In the genomic region with DNA sequence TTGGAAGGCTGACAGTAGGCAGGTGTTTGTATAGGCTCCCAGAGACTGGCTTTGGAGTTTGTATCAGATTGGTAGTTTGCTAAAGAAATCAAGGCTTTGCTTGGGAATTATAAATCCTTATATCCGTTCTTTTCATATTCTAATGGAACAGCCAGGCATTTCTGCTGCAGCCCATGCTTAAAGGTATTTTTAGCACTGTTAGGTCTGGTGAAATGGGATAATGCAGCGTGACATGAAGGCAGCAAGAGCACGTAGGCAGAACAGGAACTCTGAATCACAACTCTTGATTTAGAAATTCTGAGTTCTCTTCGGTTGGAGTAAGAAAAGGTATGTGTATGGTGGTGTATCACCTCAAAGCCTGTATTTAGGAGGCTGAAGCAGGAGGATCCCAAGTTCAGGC, we compare ENCODE assay signal across 19 mouse cellular contexts. TPM values are rescaled to one million over a fixed set of nuclear protein-coding genes. Genes with fewer than 3 reads are reported as not detected.
A peak's percentile ranks its signal among the peaks of the same experiment; 100 is the strongest.
DNase-seq lines count a peak whose midpoint lies in the region; ATAC-seq and TF ChIP-seq lines count a peak whose summit lies in the region.
"Had no signal": no experiment of that assay in that cellular context is flagged by ENCODE, and none has a peak within 500 bp of the region (broad histone marks: within the 10 kb centered on the region; RNA-seq: fewer than 3 reads in every experiment).

No protein-coding gene starts in this region.

- no peak for ATAC-seq in heart, embryonic 14.5 days (ENCODE audit: insufficient number of reproducible peaks, insufficient read depth, low FRiP score, low read depth)
- no peak for ATAC-seq in lung, embryonic 14.5 days (ENCODE audit: insufficient read depth)
- ATAC-seq: forebrain, embryonic 14.5 days; intestine, embryonic 16.5 days had no signal

- intact Hi-C loops in gastrocnemius, postnatal 36 days (cut with DNase I) = no loop called here
- intact Hi-C loops in heart, postnatal 10 days (cut with DNase I) = no loop called here

- no peak for TF ChIP-seq CTCF in lung, embryonic 14.5 days (IDR thresholded peaks at IDR 0.05; ENCODE audit: low read depth)
- TF ChIP-seq CTCF in lung, adult 2 months (IDR thresholded peaks at IDR 0.05; ENCODE audit: insufficient read depth, low read length) = no peak

- no peak overlapping the region for H3K4me3 ChIP-seq in heart, embryonic 14.5 days (ENCODE audit: control insufficient read depth in 1 of 2, insufficient read depth in 1 of 2, low read depth in 1 of 2, low read length in 2 of 2)
- no peak overlapping the region for H3K4me3 ChIP-seq in lung, embryonic 14.5 days (ENCODE audit: low read depth, low read length)
- H3K4me3 ChIP-seq in macrophage (ENCODE audit: inconsistent target) = no peak overlapping the region
- no peak overlapping the region for H3K4me3 ChIP-seq in lung, adult 2 months (replicated peaks; ENCODE audit: extremely low read depth, low read depth, low read length)
- H3K4me3 ChIP-seq: erythroblast, embryonic 14.5 days; hindbrain, embryonic 13.5 days; kidney, embryonic 15.5 days; midbrain, embryonic 12.5 days; stomach, embryonic 15.5 days had no signal

- whole genome bisulfite sequencing in heart, embryonic 14.5 days = 23% methylated on average over 4 of the region's 4 CpGs
- 85% methylated on average over 4 of the region's 4 CpGs for WGBS in lung, embryonic 14.5 days
- WGBS in macrophage (ENCODE audit: missing documents) = 35% methylated on average over 4 of the region's 4 CpGs
- 77% methylated on average over 4 of the region's 4 CpGs for WGBS in lung, adult 2 months

- peak; percentile 44 for DNase-seq in gastrocnemius, adult 18-20 months (ENCODE audit: low spot score)
- no peak for DNase-seq in gastrocnemius, postnatal 36 days
- no peak for DNase-seq in heart, postnatal 10 days
- no peak for DNase-seq in lung, embryonic 14.5 days
- no peak for DNase-seq in lung, adult 18-20 months
- DNase-seq in lung, adult 2 months = no peak
- DNase-seq: adrenal gland, adult 8-10 months; gastrocnemius, postnatal 10 days; retina, postnatal 1 day; thymus, postnatal 14 days had no signal

- H3K79me2 ChIP-seq in macrophage (ENCODE audit: inconsistent target) = peaks cover 92% of the 10 kb centered on the region

- no peaks in the 10 kb centered on the region for H3K27me3 ChIP-seq in heart, embryonic 14.5 days (ENCODE audit: control insufficient read depth, insufficient read depth, low read length)
- H3K27me3 ChIP-seq in lung, embryonic 14.5 days (ENCODE audit: insufficient read depth, low read length) = no peaks in the 10 kb centered on the region
- H3K27me3 ChIP-seq: hindbrain, embryonic 13.5 days; kidney, embryonic 15.5 days; midbrain, embryonic 12.5 days; stomach, embryonic 15.5 days had no signal

- H3K9ac ChIP-seq in heart, embryonic 14.5 days (ENCODE audit: low read length) = peak overlapping the region; percentile 56
- H3K9ac ChIP-seq in lung, embryonic 14.5 days = no peak overlapping the region
- H3K9ac ChIP-seq: hindbrain, embryonic 13.5 days; kidney, embryonic 15.5 days; midbrain, embryonic 12.5 days; stomach, embryonic 15.5 days had no signal

- TF ChIP-seq POLR2A in lung, adult 2 months (IDR thresholded peaks at IDR 0.05; ENCODE audit: borderline replicate concordance, extremely low read depth, low read depth, low read length) = no peak

- peak overlapping the region; percentile 51 for H3K4me2 ChIP-seq in heart, embryonic 14.5 days (ENCODE audit: low read length)
- H3K4me2 ChIP-seq in lung, embryonic 14.5 days = no peak overlapping the region
- H3K4me2 ChIP-seq: hindbrain, embryonic 13.5 days; kidney, embryonic 15.5 days; midbrain, embryonic 12.5 days; stomach, embryonic 15.5 days had no signal

- H3K9me3 ChIP-seq in heart, embryonic 14.5 days (ENCODE audit: control insufficient read depth, low read length) = no peaks in the 10 kb centered on the region
- no peaks in the 10 kb centered on the region for H3K9me3 ChIP-seq in lung, embryonic 14.5 days (ENCODE audit: low read depth, low read length)
- H3K9me3 ChIP-seq: hindbrain, embryonic 13.5 days; kidney, embryonic 15.5 days; midbrain, embryonic 12.5 days; stomach, embryonic 15.5 days had no signal

- no peaks in the 10 kb centered on the region for H3K36me3 ChIP-seq in heart, embryonic 14.5 days (ENCODE audit: control insufficient read depth, insufficient read depth, low read length)
- no peaks in the 10 kb centered on the region for H3K36me3 ChIP-seq in lung, embryonic 14.5 days (ENCODE audit: insufficient read depth)
- H3K36me3 ChIP-seq in macrophage (ENCODE audit: inconsistent target) = no peaks in the 10 kb centered on the region
- H3K36me3 ChIP-seq: hindbrain, embryonic 13.5 days; kidney, embryonic 15.5 days; midbrain, embryonic 12.5 days; stomach, embryonic 15.5 days had no signal

- H3K4me1 ChIP-seq in heart, embryonic 14.5 days (ENCODE audit: control insufficient read depth in 2 of 2, insufficient read depth in 2 of 2, low read length in 2 of 2) = peaks cover 17 to 58% of the 10 kb centered on the region in 2 experiments
- H3K4me1 ChIP-seq in lung, embryonic 14.5 days (ENCODE audit: insufficient read depth) = peaks cover 10% of the 10 kb centered on the region
- H3K4me1 ChIP-seq in lung, adult 2 months (ENCODE audit: control insufficient read depth, insufficient read depth, low read length) = peaks cover 14% of the 10 kb centered on the region

- peak overlapping the region; percentile 81 to 89 for H3K27ac ChIP-seq in heart, embryonic 14.5 days (replicated peaks in 1 of 2; ENCODE audit: control insufficient read depth in 1 of 2, insufficient read depth in 1 of 2, low read depth in 2 of 2, low read length in 2 of 2)
- 0 out of 2 replicates have a peak overlapping the region, but pooled peaks have one; percentile 42 for H3K27ac ChIP-seq in lung, embryonic 14.5 days (ENCODE audit: low read depth)
- H3K27ac ChIP-seq in macrophage = peak overlapping the region; percentile 38
- H3K27ac ChIP-seq: hindbrain, embryonic 13.5 days; kidney, embryonic 15.5 days; midbrain, embryonic 12.5 days; stomach, embryonic 15.5 days had no signal

RNA-seq across cellular contexts. Expression of a gene that starts 27.4 kb away (rescaled TPM):
- total RNA-seq in gastrocnemius, adult 18-20 months (2021) = 10 to 100 TPM; 10.0 to 11.1 TPM
- 10 to 100 TPM; 10.0 to 10.2 TPM for total RNA-seq in gastrocnemius, postnatal 36 days (2021)
- polyA plus RNA-seq in heart, embryonic 14.5 days (2014; fragmentation: Nextera tagmentation; extraction: Ambion mirVana) = 28.7 and 31.5 TPM in 2 replicates
- 10 to 100 TPM; 41.5 to 41.9 TPM for total RNA-seq in heart, postnatal 10 days (2021)
- polyA plus RNA-seq in lung, embryonic 14.5 days (2014; fragmentation: Nextera tagmentation; extraction: Ambion mirVana) = 31.7 and 33.2 TPM in 2 replicates
- total RNA-seq in macrophage (2018; cell fraction: chromatin; rRNA removed) = 10 to 100 TPM; 18.1 to 90.3 (median 33.9) TPM
- 10 to 100 TPM; 62.9 to 87.4 (median 77.2) TPM for total RNA-seq in macrophage (2018; cell fraction: cytosol; rRNA removed)
- 100 to 1,000 TPM in 2 of 26 experiments, 10 to 100 TPM in 24; 41.7 to 117 (median 67.9) TPM for total RNA-seq in macrophage (2018; cell fraction: nucleus; rRNA removed)
- polyA plus RNA-seq in macrophage (2018) = 58.9 to 66.7 TPM (median 60.5 TPM) in 3 replicates
- polyA plus RNA-seq in lung, adult 2 months (2012; rRNA removed) = 16.7 and 26.5 TPM in 2 replicates

RNA-seq across cellular contexts. Expression of a gene that starts 28.2 kb away (rescaled TPM):
- total RNA-seq in gastrocnemius, adult 18-20 months (2021) = 10 to 100 TPM; 23.5 to 25.4 TPM
- 10 to 100 TPM; 20.2 to 21.5 TPM for total RNA-seq in gastrocnemius, postnatal 36 days (2021)
- 42.4 and 43.4 TPM in 2 replicates for polyA plus RNA-seq in heart, embryonic 14.5 days (2014; fragmentation: Nextera tagmentation; extraction: Ambion mirVana)
- 10 to 100 TPM; 55.9 to 64.7 TPM for total RNA-seq in heart, postnatal 10 days (2021)
- 34.8 and 34.9 TPM in 2 replicates for polyA plus RNA-seq in lung, embryonic 14.5 days (2014; fragmentation: Nextera tagmentation; extraction: Ambion mirVana)
- 1,000 to 10,000 TPM in 2 of 26 experiments, 100 to 1,000 TPM in 24; 381 to 1,338 (median 680) TPM for total RNA-seq in macrophage (2018; cell fraction: chromatin; rRNA removed)
- total RNA-seq in macrophage (2018; cell fraction: cytosol; rRNA removed) = 100 to 1,000 TPM in 1 of 26 experiments, 10 to 100 TPM in 25; 43.2 to 105 (median 67.5) TPM
- 100 to 1,000 TPM; 224 to 573 (median 378) TPM for total RNA-seq in macrophage (2018; cell fraction: nucleus; rRNA removed)
- polyA plus RNA-seq in macrophage (2018) = 36.4 to 57.7 TPM (median 50.4 TPM) in 3 replicates
- 16.4 and 19.4 TPM in 2 replicates for polyA plus RNA-seq in lung, adult 2 months (2012; rRNA removed)
